Mouse (Mus musculus) CH12.LX (cell line): ENCODE data around the gene Tfdp2. TPM values are rescaled to one million over a fixed set of nuclear protein-coding genes. Genes with fewer than 3 reads are reported as not detected.

Source experiments
- DNase-seq: peaks from one replicate; pipeline ENCODE4 v3.0.0-alpha.2; 2013; ENCODE audit errors: extremely low read depth
- H3K27ac ChIP-seq: 2 replicates; pipeline ENCODE4 v1.5.1; 2012; ENCODE audit warnings: low read depth, mild to moderate bottlenecking, control low read depth, moderate library complexity; ENCODE audit not compliant: insufficient read depth
- H3K27me3 ChIP-seq: replicated peaks from 2 replicates; pipeline ENCODE3; 2012; ENCODE audit warnings: inconsistent platforms
- H3K36me3 ChIP-seq, 2 experiments: replicated peaks in 1 of 2; 2 replicates each; pipeline versions ENCODE3 to v1.6.1; 2012; ENCODE audit warnings: inconsistent platforms in 1 of 2, low read length in 1 of 2, mild to moderate bottlenecking in 1 of 2, mixed read lengths in 1 of 2, moderate library complexity in 1 of 2; ENCODE audit not compliant: control insufficient read depth in 1 of 2, insufficient read depth in 1 of 2
- H3K4me1 ChIP-seq, 2 experiments: 2 replicates each; pipeline ENCODE4 v1.6.1; 2012; ENCODE audit warnings: inconsistent platforms in 1 of 2, moderate library complexity in 1 of 2; ENCODE audit not compliant: insufficient read depth in 2 of 2, control insufficient read depth in 1 of 2
- H3K4me2 ChIP-seq: 2 replicates; pipeline ENCODE4 v1.6.1; 2012; ENCODE audit warnings: low read depth, mild to moderate bottlenecking, control low read depth; ENCODE audit not compliant: poor library complexity, insufficient read depth, severe bottlenecking
- H3K4me3 ChIP-seq, 3 experiments: fragments of 150-350 bp in 1 of 3; sonication (generic) in 1 of 3; replicated peaks in 1 of 3; 2 replicates each; pipeline versions ENCODE3 to v1.5.1; 2011 to 2012; ENCODE audit warnings: low read depth in 2 of 3, low read length in 2 of 3, mild to moderate bottlenecking in 2 of 3, moderate library complexity in 2 of 3, control low read depth in 1 of 3, improper control_type of control experiment in 1 of 3, inconsistent platforms in 1 of 3, mixed read lengths in 1 of 3; ENCODE audit not compliant: poor library complexity in 1 of 3
- H3K79me2 ChIP-seq: replicated peaks from 2 replicates; pipeline ENCODE4 v1.6.1; 2012; ENCODE audit warnings: mild to moderate bottlenecking, moderate library complexity; ENCODE audit not compliant: control insufficient read depth, poor library complexity, insufficient read depth, severe bottlenecking; ENCODE audit errors: extremely low read depth
- H3K9ac ChIP-seq: 2 replicates; pipeline ENCODE4 v1.6.1; 2012; ENCODE audit warnings: low read depth, mild to moderate bottlenecking, control low read depth, moderate library complexity; ENCODE audit not compliant: insufficient read depth
- H3K9me3 ChIP-seq: replicated peaks from 2 replicates; pipeline ENCODE3; 2012; ENCODE audit warnings: low read length, inconsistent platforms, mixed read lengths
- BHLHE40 ChIP-seq: IDR thresholded peaks from 2 replicates; pipeline ENCODE4 v1.6.1; 2011; ENCODE audit warnings: mild to moderate bottlenecking, low read depth, low read length, improper control_type of control experiment
- ELF1 ChIP-seq: IDR thresholded peaks from 2 replicates; pipeline ENCODE4 v1.6.1; 2014; ENCODE audit warnings: low read depth, mild to moderate bottlenecking, inconsistent platforms, low read length, improper control_type of control experiment
- ETS1 ChIP-seq: conservative IDR thresholded peaks from 2 replicates; pipeline ENCODE4 v1.6.1; 2012; ENCODE audit warnings: low read depth, mild to moderate bottlenecking, inconsistent platforms, low read length, improper control_type of control experiment, moderate library complexity
- IRF4 ChIP-seq: IDR thresholded peaks from 2 replicates; pipeline ENCODE4 v1.6.1; 2014; ENCODE audit warnings: low read depth, mild to moderate bottlenecking, inconsistent platforms, low read length, improper control_type of control experiment
- MAFK ChIP-seq: IDR thresholded peaks from 2 replicates; pipeline ENCODE4 v1.6.1; 2011; ENCODE audit warnings: low read length, improper control_type of control experiment; ENCODE audit not compliant: insufficient replicate concordance
- MAZ ChIP-seq: IDR thresholded peaks from 2 replicates; pipeline ENCODE4 v1.6.1; 2012; ENCODE audit warnings: low read depth, mild to moderate bottlenecking, inconsistent platforms, low read length, improper control_type of control experiment, moderate library complexity
- MEF2A ChIP-seq: IDR thresholded peaks from 2 replicates; pipeline ENCODE4 v1.6.1; 2014; ENCODE audit warnings: low read depth, mild to moderate bottlenecking, inconsistent platforms, low read length, improper control_type of control experiment, borderline replicate concordance
- MXI1 ChIP-seq: IDR thresholded peaks from 2 replicates; pipeline ENCODE4 v1.6.1; 2011; ENCODE audit warnings: mild to moderate bottlenecking, low read depth, low read length, improper control_type of control experiment
- MYC ChIP-seq: IDR thresholded peaks from 2 replicates; pipeline ENCODE4 v1.6.1; 2011; ENCODE audit warnings: low read depth, mild to moderate bottlenecking, improper control_type of control experiment, low read length
- NRF1 ChIP-seq: IDR thresholded peaks from 2 replicates; pipeline ENCODE4 v1.6.1; 2014; ENCODE audit warnings: low read depth, mild to moderate bottlenecking, inconsistent platforms, low read length, improper control_type of control experiment, moderate library complexity
- SIN3A ChIP-seq: IDR thresholded peaks from 2 replicates; pipeline ENCODE4 v1.6.1; 2012; ENCODE audit warnings: low read length, improper control_type of control experiment, inconsistent platforms
- TBP ChIP-seq: conservative IDR thresholded peaks from 2 replicates; pipeline ENCODE4 v1.6.1; 2011; ENCODE audit warnings: low read depth, low read length, improper control_type of control experiment
- TCF12 ChIP-seq: IDR thresholded peaks from 2 replicates; pipeline ENCODE4 v1.6.1; 2014; ENCODE audit warnings: low read depth, mild to moderate bottlenecking, inconsistent platforms, low read length, improper control_type of control experiment
- UBTF ChIP-seq: IDR thresholded peaks from 2 replicates; pipeline ENCODE4 v1.6.1; 2012; ENCODE audit warnings: low read depth, mild to moderate bottlenecking, inconsistent platforms, low read length, improper control_type of control experiment, moderate library complexity
- USF1 ChIP-seq: IDR thresholded peaks from 2 replicates; pipeline ENCODE4 v1.6.1; 2014; ENCODE audit warnings: low read depth, mild to moderate bottlenecking, inconsistent platforms, low read length, improper control_type of control experiment
- USF2 ChIP-seq: conservative IDR thresholded peaks from 2 replicates; pipeline ENCODE4 v1.6.1; 2011; ENCODE audit warnings: low read depth, low read length, improper control_type of control experiment
- ZC3H11A ChIP-seq: IDR thresholded peaks from 2 replicates; pipeline ENCODE4 v1.6.1; 2012; ENCODE audit warnings: low read depth, mild to moderate bottlenecking, inconsistent platforms, low read length, improper control_type of control experiment
- ZKSCAN1 ChIP-seq: IDR thresholded peaks from 2 replicates; pipeline ENCODE4 v1.6.1; 2012; ENCODE audit warnings: low read depth, inconsistent platforms, low read length, improper control_type of control experiment, borderline replicate concordance
- ZNF384 ChIP-seq: IDR thresholded peaks from 2 replicates; pipeline ENCODE4 v1.6.1; 2012; ENCODE audit warnings: low read depth, low read length, improper control_type of control experiment, inconsistent platforms
- dilution Hi-C: fragments of 300-500 bp; cut with MboI; formaldehyde crosslinking; loops from 2 replicates; pipeline ENCODE4 v1.14.3; 2020; ENCODE audit warnings: low sequenced_read_pairs; ENCODE audit not compliant: extremely low pct_unique_long_range_greater_than_20kb, extremely low pct_ligation_motif_present
- in situ Hi-C: fragments of 300-500 bp; cut with MboI; formaldehyde crosslinking; loops from 3 replicates; pipeline ENCODE4 v1.14.3; 2019; ENCODE audit warnings: low sequenced_read_pairs, low pct_ligation_motif_present, low pct_unique_long_range_greater_than_20kb, mixed read lengths
- polyA plus RNA-seq: library from polyadenylated mRNA; unstranded; fragments of >175 nt; gene quantifications from 2 replicates; pipeline ENCODE4 v1.2.1, GENCODE M21; 2012; ENCODE audit warnings: low read depth; ENCODE audit not compliant: insufficient read length
- total RNA-seq, 2 experiments: library from RNA; depleted of rRNA; stranded (reverse); fragments of 300-350 nt in 1 of 2; fragments of >200 nt in 1 of 2; gene quantifications; 2 replicates each; pipeline ENCODE4 v1.2.3; 2012 to 2014

Tfdp2 gene
- total and polyA plus RNA-seq, 3 experiments, result 3.4 to 4.9 (median 4.7) TPM

GRCm38 (mm10) chr9:96320551-96320980 lies 124.5 kb downstream of the Tfdp2 start:
- Histone ChIP-seq H3K4me1 (no peaks in the 10 kb centered on the region), H3K9ac (no peak overlapping the region), H3K27ac (no peak overlapping the region), H3K79me2 (no peaks in the 10 kb centered on the region), H3K4me3 (no peak overlapping the region), H3K4me2 (no peak overlapping the region), H3K36me3 (peaks cover 0 to 1% of the 10 kb centered on the region in 2 experiments), H3K9me3 (no peaks in the 10 kb centered on the region), H3K27me3 (no peaks in the 10 kb centered on the region)
- in situ Hi-C loops, result loop anchor here (25.0 kb wide), 1 partner anchor 492 kb away; no protein-coding TSS in a partner anchor
- dilution Hi-C loops, result no loop called here
- no peak for DNase-seq
- no peak for TF ChIP-seq MXI1
- TF ChIP-seq MEF2A, result no peak
- TF ChIP-seq ZNF384, result no peak
- TF ChIP-seq SIN3A, result no peak

GRCm38 (mm10) chr9:96322411-96323152 lies 126.5 kb downstream of the Tfdp2 start:
- dilution Hi-C loops, result no loop called here
- peaks cover 0 to under 1% of the 10 kb centered on the region in 2 experiments for H3K36me3 ChIP-seq
- no peaks in the 10 kb centered on the region for H3K9me3 ChIP-seq
- no peak overlapping the region for H3K4me2 ChIP-seq
- no peak for TF ChIP-seq USF2
- TF ChIP-seq, all 38 proteins: peak for 0
- H3K79me2 ChIP-seq, result no peaks in the 10 kb centered on the region
- DNase-seq, result no peak
- no peaks in the 10 kb centered on the region for H3K27me3 ChIP-seq
- H3K9ac ChIP-seq, result no peak overlapping the region
- H3K4me1 ChIP-seq, result no peaks in the 10 kb centered on the region
- in situ Hi-C loops, result loop anchor here (25.0 kb wide), 1 partner anchor 490 kb away; no protein-coding TSS in a partner anchor
- H3K27ac ChIP-seq, result no peak overlapping the region
- H3K4me3 ChIP-seq, result no peak overlapping the region

GRCm38 (mm10) chr9:96324502-96324901 lies 128.4 kb downstream of the Tfdp2 start:
- no peaks in the 10 kb centered on the region for H3K79me2 ChIP-seq
- dilution Hi-C loops, result no loop called here
- no peaks in the 10 kb centered on the region for H3K4me1 ChIP-seq
- no peak overlapping the region for H3K27ac ChIP-seq
- H3K4me2 ChIP-seq, result no peak overlapping the region
- no peaks in the 10 kb centered on the region for H3K9me3 ChIP-seq
- TF ChIP-seq MAFK, result no peak
- TF ChIP-seq ETS1, result no peak
- no peak for TF ChIP-seq NRF1
- TF ChIP-seq IRF4, result no peak
- no peak for TF ChIP-seq UBTF
- TF ChIP-seq ZKSCAN1, result no peak
- no peak for TF ChIP-seq TBP
- TF ChIP-seq TCF12, result no peak
- no peak for TF ChIP-seq MYC
- no peak for TF ChIP-seq BHLHE40
- no peak for TF ChIP-seq ELF1
- TF ChIP-seq ZNF384, result no peak
- no peak for TF ChIP-seq ZC3H11A
- no peak for TF ChIP-seq USF1
- no peak for TF ChIP-seq MAZ
- TF ChIP-seq MXI1, result no peak
- in situ Hi-C loops, result loop anchor here (25.0 kb wide), 1 partner anchor 488 kb away; no protein-coding TSS in a partner anchor
- no peak for DNase-seq
- peaks cover 0 to 4% of the 10 kb centered on the region in 2 experiments for H3K36me3 ChIP-seq
- no peak overlapping the region for H3K4me3 ChIP-seq
- H3K27me3 ChIP-seq, result no peaks in the 10 kb centered on the region
- H3K9ac ChIP-seq, result no peak overlapping the region
